Mouse (Mus musculus) embryonic fibroblast, embryonic 13.5 days (primary cell): ENCODE measurements at regions not wholly inside any gene's neighbourhood (a gene's known extent, or its start where the extent isn't known, plus 50 kb on each side); places are given as distances from the start of the nearest gene placed in this dataset.

Source experiments
- CTCF ChIP-seq: IDR thresholded peaks from 2 replicates; pipeline ENCODE4 v1.5.1; 2011; ENCODE audit warnings: mild to moderate bottlenecking, control low read depth, low read length, moderate library complexity, borderline replicate concordance; ENCODE audit not compliant: insufficient read depth
- POLR2A ChIP-seq: IDR thresholded peaks from 2 replicates; pipeline ENCODE4 v1.6.1; 2011; ENCODE audit warnings: low read depth, mild to moderate bottlenecking, control low read depth, low read length, moderate library complexity

- TF ChIP-seq POLR2A (no peak), CTCF (no peak)
Measured at GRCm38 (mm10) chr5:97655266-97655665, 198.4 kb upstream of the Gk2 start.
